Mouse (Mus musculus): ENCODE data around the gene Cped1.
A peak's percentile ranks its signal among the peaks of the same experiment; 100 is the strongest.
"Not testable (repeated sequence)": the region's sequence is repeated elsewhere in the genome, so short reads cannot be mapped to it uniquely, and the experiment has no call there.

Cped1 gene

GRCm38 (mm10) chr6:22025584-22026357 lies 40.1 kb downstream of the Cped1 start:
- no peak for ATAC-seq (ENCODE audit: insufficient number of reproducible peaks, low FRiP score, low TSS enrichment)

GRCm38 (mm10) chr6:22026358-22026673 lies 40.6 kb downstream of the Cped1 start:
- ATAC-seq (ENCODE audit: insufficient number of reproducible peaks, low FRiP score, low TSS enrichment), result no peak

GRCm38 (mm10) chr6:22026761-22027594 lies 41.3 kb downstream of the Cped1 start:
- no peak for ATAC-seq (ENCODE audit: insufficient number of reproducible peaks, low FRiP score, low TSS enrichment)

GRCm38 (mm10) chr6:22027854-22028253 lies 42.1 kb downstream of the Cped1 start:
- no peak for ATAC-seq (ENCODE audit: insufficient number of reproducible peaks, low FRiP score, low TSS enrichment)

- ATAC-seq (ENCODE audit: insufficient number of reproducible peaks, low FRiP score, low TSS enrichment), result peak; percentile 26; the same call in 1 of the 2 replicates
These were observed 44.7 kb downstream of the Cped1 start for GRCm38 (mm10) chr6:22030381-22030780.

GRCm38 (mm10) chr6:22033188-22033587 lies 47.5 kb downstream of the Cped1 start:
- ATAC-seq (ENCODE audit: insufficient number of reproducible peaks, low FRiP score, low TSS enrichment), result no peak

GRCm38 (mm10) chr6:22035408-22035807 lies 49.7 kb downstream of the Cped1 start:
- ATAC-seq (ENCODE audit: insufficient number of reproducible peaks, low FRiP score, low TSS enrichment), result no peak

GRCm38 (mm10) chr6:22035895-22036294 lies 50.2 kb downstream of the Cped1 start:
- no peak for ATAC-seq (ENCODE audit: insufficient number of reproducible peaks, low FRiP score, low TSS enrichment)

- no peak for ATAC-seq (ENCODE audit: insufficient number of reproducible peaks, low FRiP score, low TSS enrichment)
These were observed 50.7 kb downstream of the Cped1 start for GRCm38 (mm10) chr6:22036396-22036795.

- no peak for ATAC-seq (ENCODE audit: insufficient number of reproducible peaks, low FRiP score, low TSS enrichment)
These were observed 51.2 kb downstream of the Cped1 start for GRCm38 (mm10) chr6:22036911-22037310.

GRCm38 (mm10) chr6:22037441-22038050 lies 51.8 kb downstream of the Cped1 start:
- ATAC-seq (ENCODE audit: insufficient number of reproducible peaks, low FRiP score, low TSS enrichment), result no peak

- ATAC-seq (ENCODE audit: insufficient number of reproducible peaks, low FRiP score, low TSS enrichment), result not testable (repeated sequence)
These were observed 54.0 kb downstream of the Cped1 start for GRCm38 (mm10) chr6:22039666-22040065.

- no peak for ATAC-seq (ENCODE audit: insufficient number of reproducible peaks, low FRiP score, low TSS enrichment)
These were observed 59.3 kb downstream of the Cped1 start for GRCm38 (mm10) chr6:22044880-22045605.

- no peak for ATAC-seq (ENCODE audit: insufficient number of reproducible peaks, low FRiP score, low TSS enrichment)
These were observed 61.4 kb downstream of the Cped1 start for GRCm38 (mm10) chr6:22047101-22047500.

- ATAC-seq (ENCODE audit: insufficient number of reproducible peaks, low FRiP score, low TSS enrichment), result no peak
These were observed 63.4 kb downstream of the Cped1 start for GRCm38 (mm10) chr6:22049093-22049492.

- no peak for ATAC-seq (ENCODE audit: insufficient number of reproducible peaks, low FRiP score, low TSS enrichment)
These were observed 65.8 kb downstream of the Cped1 start for GRCm38 (mm10) chr6:22051526-22051925.

- ATAC-seq (ENCODE audit: insufficient number of reproducible peaks, low FRiP score, low TSS enrichment), result no peak
These were observed 67.3 kb downstream of the Cped1 start for GRCm38 (mm10) chr6:22053014-22053413.

GRCm38 (mm10) chr6:22064341-22064740 lies 78.6 kb downstream of the Cped1 start:
- no peak for ATAC-seq (ENCODE audit: insufficient number of reproducible peaks, low FRiP score, low TSS enrichment)

GRCm38 (mm10) chr6:22070603-22071322 lies 85.0 kb downstream of the Cped1 start:
- ATAC-seq (ENCODE audit: insufficient number of reproducible peaks, low FRiP score, low TSS enrichment), result 0 out of 2 replicates have a peak, but pooled peaks have one; percentile 45

GRCm38 (mm10) chr6:22071323-22071840 lies 85.7 kb downstream of the Cped1 start:
- 0 out of 2 replicates have a peak, but pooled peaks have one; percentile 52 for ATAC-seq (ENCODE audit: insufficient number of reproducible peaks, low FRiP score, low TSS enrichment)

Measured in cerebellum, adult (tissue).